Mouse (Mus musculus) adipocyte (in vitro differentiated cells): ENCODE data around the gene Pmvk.
"Not testable (repeated sequence)": the region's sequence is repeated elsewhere in the genome, so short reads cannot be mapped to it uniquely, and the experiment has no call there.

Experiments used
- DNase-seq: peaks from one replicate; pipeline ENCODE4 v3.0.0-alpha.2; 2016; ENCODE audit warnings: low spot score

Gene Pmvk

DNA sequence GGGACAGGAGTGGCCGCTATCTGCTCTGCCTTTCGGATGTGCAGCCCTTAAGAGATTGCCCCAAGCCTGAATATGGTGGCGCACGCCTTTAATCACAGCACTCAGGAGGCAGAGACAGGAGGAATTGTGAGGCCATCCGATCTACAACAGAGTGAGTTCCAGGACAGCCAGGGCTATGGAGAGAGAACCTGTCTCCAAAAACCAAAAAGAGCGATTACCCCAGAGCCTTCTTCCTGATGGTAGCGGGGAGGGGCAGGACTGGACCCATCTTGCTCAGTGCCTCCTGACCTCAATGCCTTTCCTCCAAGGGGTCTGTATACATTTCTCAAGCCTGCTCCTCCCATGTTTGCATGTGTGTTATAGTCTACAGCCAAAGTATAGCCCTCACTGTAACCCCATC is 25.3 kb upstream of the Pmvk start:
- not testable (repeated sequence) for DNase-seq

DNA sequence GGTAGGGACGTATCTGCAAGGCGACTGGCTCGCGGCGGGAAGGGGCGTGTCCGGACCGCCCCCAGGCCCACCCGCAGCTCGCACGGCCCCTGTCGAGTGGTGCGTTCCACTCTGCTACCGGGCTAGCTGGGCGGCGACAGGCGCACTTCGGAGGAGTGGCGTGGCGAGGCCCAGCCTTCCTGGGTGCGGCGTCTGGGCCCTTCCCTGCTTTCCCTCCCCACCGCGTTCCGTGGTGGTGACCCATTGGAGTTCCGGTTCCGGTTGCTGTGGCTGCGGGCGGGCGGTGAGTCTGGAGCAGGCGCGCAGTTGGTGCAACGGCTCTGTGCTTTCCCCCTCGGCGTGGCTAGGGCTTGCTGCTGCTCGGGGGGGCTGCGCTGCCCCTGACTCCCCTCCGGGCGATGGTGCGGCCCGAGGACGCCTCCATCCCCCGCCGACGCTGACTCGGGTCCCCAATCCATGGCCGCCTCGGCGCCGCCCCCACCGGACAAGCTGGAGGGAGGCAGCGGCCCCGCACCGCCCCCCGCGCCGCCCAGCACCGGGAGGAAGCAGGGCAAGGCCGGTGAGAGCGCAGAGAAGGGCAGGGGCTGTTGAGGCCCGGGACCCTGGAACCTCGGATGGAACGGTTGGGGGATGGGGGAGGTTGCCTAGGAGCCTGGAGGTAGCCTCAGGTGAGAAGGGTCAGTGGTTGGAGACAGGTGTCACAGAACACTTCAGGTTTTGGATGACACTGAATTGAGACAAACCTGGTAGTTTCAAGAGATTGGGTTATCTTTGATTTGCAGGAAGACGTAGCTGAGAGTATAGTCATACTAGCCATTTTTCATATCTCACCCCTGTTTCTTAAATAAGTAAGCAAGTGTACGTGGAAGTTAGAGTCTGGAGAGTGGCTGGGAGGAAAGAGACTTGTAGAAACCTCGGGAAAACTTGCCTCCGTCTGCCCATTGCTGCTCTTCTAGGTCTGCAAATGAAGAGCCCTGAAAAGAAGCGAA is 23.9 kb upstream of the Pmvk start, which contains the start of gene Pygo2:
TSS of gene Pygo2 (plus strand) at position 44 of the 989 bp plus-strand sequence.
- DNase-seq: peak; percentile 93

DNA sequence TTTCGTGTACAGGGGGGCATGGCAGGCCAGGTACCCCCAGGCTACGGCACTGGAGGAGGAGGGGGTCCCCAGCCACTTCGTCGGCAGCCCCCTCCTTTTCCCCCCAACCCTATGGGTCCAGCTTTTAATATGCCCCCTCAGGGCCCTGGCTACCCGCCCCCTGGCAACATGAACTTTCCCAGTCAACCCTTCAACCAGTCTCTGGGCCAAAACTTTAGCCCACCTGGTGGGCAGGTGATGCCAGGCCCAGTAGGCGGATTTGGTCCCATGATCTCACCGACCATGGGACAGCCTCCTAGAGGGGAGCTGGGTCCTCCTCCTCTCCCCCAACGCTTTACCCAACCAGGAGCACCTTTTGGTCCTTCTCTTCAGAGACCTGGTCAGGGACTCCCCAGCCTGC is 21.7 kb upstream of the Pmvk start:
- no peak for DNase-seq

DNA sequence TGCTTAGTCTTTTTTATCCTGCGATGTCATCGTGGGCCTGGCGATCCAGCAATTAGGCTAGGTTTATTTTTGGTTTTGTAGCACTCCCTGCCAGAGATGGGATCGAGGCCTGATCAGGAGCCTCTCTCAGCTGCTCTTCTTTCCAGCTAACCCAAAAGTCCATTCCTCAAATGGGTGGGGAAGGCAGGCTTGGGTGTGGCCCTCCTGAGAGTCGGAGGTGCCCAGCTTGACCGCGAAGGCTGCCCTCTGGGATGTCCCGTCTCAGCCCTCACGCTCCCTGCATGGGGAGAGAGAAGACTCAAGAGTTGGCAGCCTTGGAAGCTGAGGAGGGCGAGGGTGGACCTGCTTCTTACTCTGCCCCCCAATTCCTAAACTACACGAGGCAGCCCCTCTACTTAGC is 19.8 kb upstream of the Pmvk start:
- DNase-seq: no peak

DNA sequence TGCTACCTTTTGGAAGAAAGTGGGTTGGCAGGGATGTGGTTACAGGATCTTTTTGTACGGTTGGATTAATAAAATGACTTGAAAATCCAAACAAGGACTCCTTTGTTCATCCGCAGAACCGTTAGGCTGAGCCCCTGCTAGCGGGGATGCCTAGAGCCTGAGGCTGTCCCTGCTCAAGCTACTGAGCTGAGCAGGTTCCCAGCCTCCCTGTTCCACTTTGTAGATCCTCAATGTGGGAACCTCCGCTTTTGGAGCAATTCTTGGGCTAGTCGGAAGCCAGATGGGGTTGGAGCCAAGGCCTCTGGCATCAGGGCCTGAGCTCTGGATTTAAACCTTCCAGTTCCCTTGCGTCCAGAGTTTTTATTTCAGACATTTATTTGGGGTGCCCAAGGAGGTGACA is 19.3 kb upstream of the Pmvk start:
- DNase-seq: peak; percentile 50

DNA sequence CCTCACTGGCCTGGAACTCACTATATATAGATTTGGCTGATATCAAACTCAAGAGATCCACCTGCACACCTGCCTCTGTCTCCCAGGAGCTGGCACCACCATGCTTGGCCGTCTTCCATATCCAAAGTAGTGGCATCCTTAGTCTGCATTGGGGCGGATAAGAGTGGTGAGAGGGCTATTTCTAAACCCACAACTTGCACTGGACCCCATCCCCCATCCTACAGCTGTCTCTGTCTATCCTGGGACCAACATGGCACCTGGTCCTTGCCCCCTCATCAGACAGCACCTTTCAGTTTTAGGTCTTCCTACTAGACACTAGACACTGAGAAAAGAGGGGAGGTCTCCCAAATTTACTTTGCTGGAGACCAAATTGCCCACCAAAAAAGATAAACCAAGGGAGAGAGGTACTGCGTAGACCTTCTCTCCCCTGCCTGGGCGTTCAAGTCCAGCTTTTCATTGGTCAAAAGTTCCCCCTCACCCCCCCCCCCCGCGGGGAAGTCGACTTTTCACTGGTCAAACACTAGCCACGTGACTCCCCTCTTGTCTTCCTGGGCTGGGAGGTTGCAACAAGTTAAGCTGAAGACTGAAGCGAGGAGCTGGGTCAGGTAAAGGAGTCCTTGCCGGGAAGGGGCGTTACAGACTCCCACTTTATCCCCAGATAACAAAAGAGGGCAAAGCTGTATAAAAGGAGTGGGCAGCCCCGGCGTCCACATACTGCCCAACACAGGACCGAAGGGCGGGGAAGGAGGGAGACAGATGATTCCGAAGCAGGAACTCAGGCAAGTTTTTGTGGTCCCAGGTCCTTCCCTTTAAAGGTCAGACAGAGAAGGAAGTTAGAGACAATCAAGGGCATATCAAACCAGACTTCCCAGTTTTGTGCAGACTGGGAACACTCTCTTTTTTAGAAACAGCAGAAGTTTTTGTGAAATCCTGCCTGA is 17.9 kb upstream of the Pmvk start, which contains the start of gene Pbxip1:
TSS of gene Pbxip1 (plus strand) at position 531 of the 938 bp plus-strand sequence.
- peak; percentile 82 for DNase-seq

DNA sequence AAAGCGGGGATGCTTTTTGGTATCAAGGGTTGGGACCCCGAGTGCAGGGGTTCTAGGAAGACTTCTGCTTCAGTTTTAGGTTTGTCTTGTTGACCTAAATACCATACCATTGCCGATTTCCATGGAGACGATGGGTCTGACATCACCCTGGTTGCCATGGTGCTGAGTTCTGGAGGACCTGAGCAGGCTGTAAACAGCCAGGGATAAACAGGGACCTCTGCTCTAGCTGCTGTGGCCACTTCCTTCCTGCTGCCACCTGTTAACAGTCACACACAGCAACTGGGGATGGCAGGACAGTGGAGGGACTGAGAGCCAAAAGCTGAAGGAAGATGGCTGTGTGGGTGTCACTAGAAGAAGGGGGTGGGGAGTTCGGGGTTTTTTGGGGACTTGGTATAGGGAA is 17.1 kb upstream of the Pmvk start:
- DNase-seq: no peak

DNA sequence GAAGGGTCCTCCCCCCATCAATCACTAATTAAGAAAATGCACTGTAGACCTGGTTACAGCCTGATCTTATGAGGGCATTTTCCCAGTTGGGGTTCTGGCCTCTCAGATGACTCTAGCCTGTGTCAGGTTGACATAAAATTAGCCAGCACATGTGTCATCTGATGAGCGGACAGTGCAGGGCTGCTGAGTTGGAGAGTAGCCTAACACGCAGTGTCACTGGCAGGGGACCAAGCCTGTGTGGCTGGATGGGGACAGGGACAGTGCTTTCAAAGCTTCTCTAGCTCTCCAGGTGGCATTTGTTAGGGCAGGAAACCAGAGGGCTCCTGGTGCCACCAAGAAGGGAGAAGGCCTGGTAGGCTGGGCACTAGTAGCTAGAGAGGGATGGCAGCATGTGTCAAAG is 13.7 kb upstream of the Pmvk start:
- no peak for DNase-seq

DNA sequence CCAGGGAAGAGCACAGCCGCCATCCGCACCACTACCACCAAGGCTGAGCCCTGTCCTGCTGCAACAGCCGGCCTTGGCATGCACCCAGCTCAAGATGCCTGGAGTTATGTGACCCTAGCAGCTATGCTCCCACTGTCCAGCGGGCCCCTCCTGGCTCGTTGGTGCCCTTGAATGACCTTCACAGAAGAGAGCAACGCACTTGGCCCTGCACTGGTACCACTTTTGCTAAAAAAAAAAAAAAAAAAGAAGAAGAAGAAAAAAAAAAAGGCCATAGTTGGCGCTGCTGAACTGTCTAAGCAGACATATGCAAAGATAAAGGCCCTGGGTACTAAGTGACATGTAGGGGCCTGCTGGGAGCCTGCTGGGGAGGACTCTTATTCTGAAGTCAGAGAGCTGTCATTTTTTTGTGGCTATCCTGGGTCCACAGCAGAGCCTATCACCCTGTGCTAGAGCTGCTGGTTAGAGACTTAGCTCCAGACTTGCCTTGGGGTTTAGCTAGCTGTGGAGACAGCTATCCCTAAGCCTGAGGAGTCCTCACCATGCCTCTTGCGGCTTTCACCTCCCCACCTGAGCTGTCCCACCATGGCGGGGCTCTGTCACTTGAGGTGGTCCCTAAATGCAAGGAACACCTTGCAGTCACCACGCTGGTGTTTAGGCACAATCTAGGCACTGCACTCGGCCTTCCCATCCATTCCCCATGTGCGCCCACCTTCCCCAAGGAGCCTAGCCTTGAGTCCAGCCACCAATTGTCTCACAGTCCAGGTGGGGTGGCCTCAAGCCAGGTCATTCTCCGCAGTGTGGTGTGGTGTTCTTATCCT is 5.4 kb upstream of the Pmvk start:
- DNase-seq: no peak

DNA sequence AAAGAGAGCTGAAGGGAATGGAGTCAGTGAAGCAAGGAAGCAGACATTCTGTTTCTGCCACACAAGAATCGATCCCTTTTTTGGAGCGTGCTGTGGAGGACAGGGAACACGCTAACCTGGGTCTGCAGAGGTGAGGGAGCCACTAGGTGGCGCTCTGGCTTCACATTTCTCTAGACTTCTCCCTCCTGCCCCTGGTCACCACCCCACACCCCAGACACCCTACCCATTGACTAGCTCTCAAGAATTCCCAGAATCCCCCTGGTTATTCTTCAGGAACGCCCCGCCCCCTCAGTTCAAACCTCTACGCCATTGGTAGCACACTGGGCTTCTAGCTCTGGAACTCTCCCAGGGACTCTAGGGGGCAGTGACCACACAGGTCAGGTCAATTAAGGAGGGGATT is 4.8 kb upstream of the Pmvk start:
- peak; percentile 66 for DNase-seq

DNA sequence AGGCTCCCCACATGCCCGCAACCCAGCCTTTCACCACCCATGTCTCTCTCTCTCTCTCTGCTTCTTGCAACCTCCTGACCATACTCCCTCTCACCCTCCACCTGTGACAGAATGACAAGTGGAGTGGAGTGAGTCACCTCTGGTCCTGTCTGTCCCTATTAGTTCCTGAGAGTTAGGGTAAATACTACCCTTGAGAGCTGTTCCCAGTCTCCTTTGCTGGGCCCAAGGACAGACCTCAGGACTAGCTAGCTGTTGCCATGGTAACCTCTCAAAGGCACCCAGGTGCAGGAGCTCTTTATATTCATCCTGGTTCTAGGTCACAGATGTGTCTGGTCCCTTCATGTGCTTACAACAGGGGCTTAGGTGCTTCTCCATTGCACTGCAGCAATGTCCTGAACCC is 2.4 kb upstream of the Pmvk start:
- DNase-seq: no peak

DNA sequence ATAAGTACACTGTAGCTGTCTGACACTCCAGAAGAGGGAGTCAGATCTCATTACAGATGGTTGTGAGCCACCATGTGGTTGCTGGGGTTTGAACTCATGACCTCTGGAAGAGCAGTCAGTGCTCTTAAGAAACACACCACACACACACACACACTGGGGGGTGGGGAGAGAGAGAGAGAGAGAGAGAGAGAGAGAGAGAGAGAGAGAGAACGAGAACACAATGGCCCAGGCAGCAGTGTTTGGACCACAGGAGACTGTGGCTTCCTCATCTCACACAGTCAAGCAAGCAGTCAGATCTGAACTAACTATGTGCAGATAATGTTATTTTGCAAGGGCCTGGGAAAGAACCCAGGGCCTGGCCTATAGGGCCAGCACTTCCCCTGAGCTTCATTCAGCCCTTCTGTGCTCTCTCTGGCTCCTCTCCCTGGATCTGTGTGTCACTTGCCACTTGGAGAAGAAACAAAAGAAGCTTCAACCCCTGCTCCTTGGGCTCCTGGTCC is 1.5 kb downstream of the Pmvk start:
- DNase-seq: peak; percentile 54

DNA sequence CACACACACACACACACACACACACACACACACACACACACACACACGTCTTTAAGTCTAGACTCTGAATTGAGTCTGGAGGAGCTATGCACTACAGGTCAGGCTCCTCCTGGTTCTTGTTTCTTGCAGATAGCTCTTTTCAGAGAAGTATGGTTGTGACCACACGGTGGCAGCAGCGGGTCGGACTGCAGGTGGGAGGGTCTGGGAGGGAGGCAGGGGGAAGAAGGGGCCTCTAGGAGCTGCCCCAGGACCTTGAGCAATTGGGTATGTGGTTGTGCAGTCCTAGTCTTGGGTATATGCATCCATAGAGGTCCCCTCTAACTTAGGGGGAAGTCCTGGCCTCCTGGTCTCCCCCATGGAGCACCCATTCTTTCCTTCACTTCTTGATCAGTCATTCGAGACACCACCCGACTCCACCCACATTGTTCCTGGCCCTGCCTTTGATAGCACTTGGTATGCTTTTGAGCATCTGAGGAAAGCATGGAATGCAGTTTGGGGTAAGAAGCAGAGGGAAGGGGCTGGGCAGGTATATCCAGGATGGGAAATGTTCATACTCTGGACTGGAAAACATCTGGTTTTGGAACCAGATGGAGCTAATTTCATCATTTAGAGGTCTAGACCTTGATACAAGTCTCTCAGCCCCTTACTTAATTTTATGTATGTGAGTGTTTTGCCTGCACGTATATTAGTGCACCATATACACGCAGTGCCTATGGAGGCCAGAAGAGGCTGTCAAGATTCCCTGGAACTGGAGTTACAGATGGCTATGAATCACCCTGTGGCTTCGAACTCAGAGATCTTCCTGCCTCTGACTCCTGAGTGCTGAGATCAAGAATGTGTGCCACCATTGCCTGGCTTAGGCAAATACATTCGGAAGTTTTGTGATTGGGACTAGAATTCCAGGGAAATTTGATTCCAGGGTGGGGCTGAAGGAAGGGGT is 2.7 kb downstream of the Pmvk start:
- peak; percentile 79 for DNase-seq

DNA sequence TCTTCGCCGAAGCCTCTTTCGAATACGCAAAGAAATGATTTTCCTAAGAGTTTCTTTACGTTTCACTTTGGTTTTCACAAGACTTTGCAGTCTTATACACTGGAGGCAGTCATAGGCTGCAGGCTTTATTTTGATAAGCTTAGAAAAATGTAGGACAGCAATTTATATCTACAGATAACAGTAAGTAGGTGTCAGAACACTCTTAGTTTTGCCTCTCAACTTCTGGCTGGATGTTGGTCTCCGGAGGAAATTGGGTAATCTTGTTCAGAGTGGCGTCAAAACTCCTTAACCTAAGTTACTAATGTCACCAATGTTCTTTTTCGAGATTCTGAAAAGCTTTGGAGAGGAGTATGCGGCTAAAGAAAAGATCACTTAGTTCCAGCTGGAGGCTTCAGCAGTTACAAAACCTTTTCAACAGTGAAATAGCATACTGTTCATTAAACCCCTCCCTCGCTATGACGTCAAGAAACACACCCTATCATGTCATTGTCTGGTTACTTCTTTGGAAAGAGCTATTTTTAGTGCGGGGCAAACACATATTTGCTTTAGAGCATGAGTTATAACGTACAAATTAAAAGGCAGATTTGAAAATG is 4.1 kb downstream of the Pmvk start:
- DNase-seq: no peak

DNA sequence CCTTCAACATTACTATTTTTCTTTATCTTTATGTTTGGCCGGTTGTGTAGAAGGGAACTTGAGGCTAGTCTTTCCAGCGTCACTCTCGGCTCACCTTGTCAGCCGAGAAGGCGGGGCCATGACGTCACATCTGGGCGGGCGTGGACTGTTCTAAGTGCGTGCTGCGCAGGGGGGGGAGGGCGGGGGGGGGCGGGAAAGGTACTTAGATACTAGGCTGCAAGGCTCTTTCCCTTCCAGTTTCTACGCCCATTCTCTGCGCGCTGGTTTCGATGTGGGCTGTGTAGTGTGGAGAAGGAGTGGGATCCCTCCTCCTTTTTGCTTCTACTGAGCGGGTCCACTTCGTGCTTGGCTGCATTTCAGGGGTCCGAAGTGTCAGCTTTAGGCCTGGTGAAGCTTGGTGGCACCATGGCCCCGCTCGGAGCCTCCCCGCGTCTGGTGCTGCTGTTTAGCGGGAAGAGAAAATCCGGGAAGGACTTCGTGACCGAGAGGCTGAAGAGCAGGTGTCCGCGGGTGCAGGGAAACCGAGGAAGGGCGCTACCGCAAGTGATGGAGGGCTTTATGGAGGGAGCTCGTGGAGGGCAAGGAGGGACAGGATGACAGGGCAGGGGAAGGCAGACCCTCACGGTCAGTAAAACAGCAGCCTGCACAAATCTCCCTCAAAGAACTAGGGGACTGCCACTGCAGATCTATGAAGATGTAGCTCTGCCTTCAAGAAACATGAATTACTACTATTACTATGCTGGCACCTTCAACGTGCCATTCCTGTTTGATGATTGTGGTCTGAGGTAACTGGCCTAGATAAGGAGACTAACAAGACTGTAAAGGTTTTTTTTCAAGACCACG is 4.8 kb downstream of the Pmvk start:
- peak; percentile 93 for DNase-seq

DNA sequence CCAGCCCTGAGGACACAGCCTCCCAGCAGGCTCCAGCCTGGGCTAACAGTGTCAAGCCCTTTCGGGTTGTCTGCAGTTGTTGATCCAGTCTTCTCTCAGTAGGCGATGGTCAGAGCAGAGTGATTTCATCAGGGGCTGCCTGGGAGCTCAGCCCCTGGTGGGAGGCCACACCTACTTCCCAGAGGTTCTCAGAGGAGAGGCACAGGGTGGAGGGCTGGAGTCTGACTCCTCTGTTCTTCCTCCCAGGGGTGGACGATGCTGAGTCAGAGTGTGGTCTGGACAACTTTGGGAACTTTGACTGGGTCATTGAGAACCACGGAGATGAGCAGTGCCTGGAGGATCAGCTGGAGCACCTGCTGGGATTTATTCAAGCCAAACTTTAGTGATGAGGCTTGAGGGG is 13.9 kb downstream of the Pmvk start:
- DNase-seq: no peak

DNA sequence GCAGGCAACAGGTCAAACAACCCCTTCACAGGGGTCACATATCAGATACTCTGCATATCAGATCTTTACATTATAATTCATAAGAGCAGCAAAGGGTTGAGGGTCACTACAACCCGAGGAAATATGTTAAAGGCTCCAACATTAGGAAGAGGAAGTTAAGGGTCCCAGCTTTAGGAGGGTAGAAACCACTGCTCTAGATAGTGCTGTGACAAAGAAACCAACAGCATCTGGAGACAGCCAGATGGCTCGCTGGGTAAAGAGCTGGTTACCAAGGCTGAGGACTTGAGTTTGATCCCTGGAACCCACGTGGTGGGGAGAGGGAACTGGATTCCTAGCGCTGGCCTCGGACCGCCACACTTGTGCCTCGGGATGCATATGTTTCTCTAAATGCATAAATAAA is 17.9 kb downstream of the Pmvk start:
- no peak for DNase-seq

DNA sequence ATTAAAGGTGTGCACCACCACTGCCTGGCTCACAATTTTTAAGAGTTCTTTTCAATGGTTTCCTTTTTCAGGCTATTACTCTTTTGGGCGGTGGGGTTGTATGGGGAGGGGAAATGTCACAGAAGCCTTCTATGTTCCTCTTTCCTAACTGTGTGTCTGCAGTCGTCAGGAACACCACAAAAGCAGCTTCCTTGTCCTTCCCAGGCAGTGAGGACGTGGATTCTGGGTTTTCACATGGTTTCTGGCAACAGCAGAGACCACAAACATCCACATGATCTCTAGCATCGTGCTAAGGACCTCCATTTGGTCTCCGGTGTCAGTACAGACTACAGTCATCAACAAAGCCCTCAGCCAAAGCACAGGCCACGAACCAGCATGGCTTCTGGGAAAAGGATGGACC is 19.5 kb downstream of the Pmvk start:
- DNase-seq: no peak

DNA sequence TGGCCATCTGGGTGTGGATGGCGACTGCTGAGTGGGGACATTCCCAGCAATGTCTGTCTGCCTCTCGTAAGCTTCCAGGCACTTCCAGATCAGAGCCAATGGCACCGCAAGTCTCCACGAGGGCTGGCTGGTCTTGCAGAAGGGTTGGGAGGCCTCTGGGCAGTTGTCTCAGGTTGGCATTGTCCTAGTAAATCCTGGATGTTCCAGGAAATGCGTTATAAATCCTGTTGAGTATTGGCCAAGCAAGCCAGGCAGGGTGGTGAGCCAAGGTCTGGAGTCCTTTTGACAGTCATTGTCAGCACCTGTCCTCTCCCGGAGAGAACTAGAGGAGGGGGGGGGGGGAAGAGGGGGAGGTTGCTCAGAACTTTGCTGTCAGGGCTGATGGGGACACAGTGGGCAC is 24.7 kb downstream of the Pmvk start:
- DNase-seq: no peak
